Mouse (Mus musculus) kidney, adult 8-10 months (tissue): ENCODE results near the gene Wwtr1.

Experiments
- DNase-seq, 2 experiments: peaks; one replicate each; pipeline ENCODE4 v3.0.0; 2022

Wwtr1 gene

DNA sequence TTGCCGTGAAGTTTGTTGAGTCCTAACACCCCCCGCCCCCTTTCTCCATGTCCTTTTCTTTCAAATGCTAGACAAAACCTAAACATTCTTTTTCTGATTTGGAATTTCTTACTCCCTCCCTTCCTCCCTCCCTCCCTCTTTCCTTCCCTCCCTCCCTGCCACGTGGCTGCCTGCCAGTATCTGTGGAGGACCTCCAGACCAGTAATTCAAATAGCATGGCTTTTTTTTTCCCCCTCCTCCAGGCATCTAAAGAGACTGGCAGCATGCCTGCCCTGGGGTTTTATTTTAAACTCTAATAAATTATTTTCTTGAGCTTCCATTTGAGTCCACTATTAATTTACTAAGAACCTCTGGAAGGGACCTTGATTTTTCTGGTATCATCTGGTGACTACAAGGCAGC, 130.0 kb downstream of the Wwtr1 start:
- peak; percentile 40 to 65 for DNase-seq

- no peak for DNase-seq
Measured at GRCm38 (mm10) chr3:57440956-57441355, 134.8 kb downstream of the Wwtr1 start.

GRCm38 (mm10) chr3:57435364-57435763, 140.3 kb downstream of the Wwtr1 start:
- DNase-seq: no peak

DNA sequence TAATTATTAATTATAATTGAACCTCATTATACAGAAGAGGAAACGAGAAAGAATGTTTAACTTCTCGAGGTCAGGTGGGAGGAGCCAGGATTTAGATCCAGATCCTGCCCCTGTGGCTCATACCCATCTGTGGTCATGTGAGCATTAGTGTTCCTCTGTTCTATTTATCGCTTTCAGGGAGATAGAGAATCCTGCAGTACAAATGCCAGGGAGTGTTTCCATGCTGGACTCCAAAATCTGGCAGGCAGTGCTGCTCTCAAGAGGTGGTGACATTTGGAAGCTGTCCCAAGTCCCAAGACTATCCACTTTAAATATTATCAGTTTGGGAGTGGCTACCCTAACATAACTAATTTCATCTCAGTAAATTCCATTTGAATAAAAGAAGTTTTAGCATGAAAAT, 144.0 kb downstream of the Wwtr1 start:
- no peak for DNase-seq

DNA sequence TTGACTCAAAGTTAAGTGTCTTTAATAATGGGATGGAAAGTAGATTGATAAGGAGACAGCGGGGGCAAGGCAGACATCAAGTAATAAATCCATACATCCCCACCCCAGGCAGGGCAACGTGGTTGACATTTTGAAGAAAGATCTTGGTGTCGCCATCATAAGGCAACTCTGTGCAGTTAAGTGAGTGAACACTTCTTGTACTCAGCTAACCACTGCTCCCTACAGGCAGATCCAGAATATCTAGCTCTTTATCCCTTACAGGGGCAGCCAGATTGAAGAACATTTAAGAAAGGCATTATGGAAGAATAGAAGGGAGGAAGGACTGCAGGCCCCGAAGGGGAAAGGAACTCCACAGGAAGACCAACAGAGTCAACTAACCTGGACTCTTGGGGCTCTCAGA, 146.2 kb downstream of the Wwtr1 start:
- DNase-seq: peak in 1 of 2 experiments; percentile 35

- no peak for DNase-seq
Measured at GRCm38 (mm10) chr3:57428682-57429464, 146.8 kb downstream of the Wwtr1 start.

- DNase-seq: no peak
Measured at GRCm38 (mm10) chr3:57426351-57426750, 149.4 kb downstream of the Wwtr1 start.

DNA sequence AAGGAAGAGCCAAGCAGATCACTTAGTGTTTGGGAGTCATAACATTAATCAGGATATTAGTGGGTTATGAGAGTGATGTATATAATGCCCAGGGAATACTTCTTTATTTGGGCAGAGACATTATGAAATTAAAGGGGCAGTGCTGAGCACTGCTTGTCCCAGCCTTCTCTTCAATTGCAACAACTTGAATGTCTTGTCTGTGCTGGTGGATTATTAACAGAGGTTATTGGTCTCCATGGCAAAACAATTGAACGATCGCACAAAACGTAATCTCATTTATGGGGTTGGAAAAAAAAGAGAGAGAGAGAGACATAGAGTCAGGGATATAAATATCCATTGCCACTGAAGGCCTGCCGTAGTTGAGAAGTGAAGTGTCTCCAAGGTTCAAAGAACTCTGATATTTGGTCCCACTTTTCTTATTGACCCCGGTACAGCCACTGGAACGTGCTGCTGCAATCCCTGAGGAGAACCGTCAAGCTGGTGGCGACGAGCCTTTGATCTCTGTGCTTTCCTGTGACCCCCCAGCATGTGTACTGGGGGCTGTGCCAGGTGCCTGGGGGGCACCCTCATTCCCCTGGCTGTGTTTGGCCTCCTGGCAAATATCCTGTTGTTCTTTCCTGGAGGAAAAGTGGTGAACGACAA, 150.5 kb downstream of the Wwtr1 start, which contains the start of gene Tm4sf4:
Tm4sf4 (plus strand) TSS at position 226 of the 642 bp plus-strand sequence.
- DNase-seq: no peak

- no peak for DNase-seq
Measured at GRCm38 (mm10) chr3:57420660-57421059, 155.1 kb downstream of the Wwtr1 start.

DNA sequence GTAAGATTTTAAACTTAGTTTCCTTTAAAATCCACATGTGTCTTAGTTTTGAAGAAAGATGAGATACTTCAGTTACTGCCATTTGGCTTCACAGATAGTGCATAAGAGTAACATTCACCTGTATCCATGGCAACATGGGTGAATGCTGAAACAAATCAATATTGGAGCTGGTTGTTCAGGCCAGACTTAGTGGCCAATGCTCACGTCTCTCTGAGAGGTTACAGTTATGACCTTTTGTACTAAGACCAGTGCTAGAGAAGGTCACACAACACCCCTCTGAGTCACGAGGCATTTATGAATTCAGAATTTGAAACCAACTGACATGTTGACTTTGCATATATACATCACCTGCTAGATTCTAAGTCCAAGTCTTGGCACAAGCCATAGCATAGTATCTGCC, 155.5 kb downstream of the Wwtr1 start:
- DNase-seq: no peak

GRCm38 (mm10) chr3:57411535-57411934, 164.2 kb downstream of the Wwtr1 start:
- no peak for DNase-seq
